Mouse (Mus musculus) myocyte (in vitro differentiated cells): ENCODE data around the gene Tmod3.

ENCODE experiments used
- CEBPB ChIP-seq: IDR thresholded peaks from 2 replicates; pipeline ENCODE4 v1.6.1; 2011; ENCODE audit warnings: mild to moderate bottlenecking, moderate library complexity; ENCODE audit not compliant: poor library complexity, insufficient read depth, severe bottlenecking
- E2F4 ChIP-seq: IDR thresholded peaks from one replicate; pipeline ENCODE4 v1.6.1; 2011; ENCODE audit warnings: mild to moderate bottlenecking, control low read depth, moderate library complexity; ENCODE audit not compliant: insufficient read depth
- MAX ChIP-seq: IDR thresholded peaks from one replicate; pipeline ENCODE4 v1.6.1; 2011; ENCODE audit warnings: low read depth, mild to moderate bottlenecking, control low read depth
- MYOD1 ChIP-seq, 3 experiments: IDR thresholded peaks; one replicate each; pipeline ENCODE4 v1.6.1; 2011; ENCODE audit warnings: control low read depth in 2 of 3, low read depth in 2 of 3, mild to moderate bottlenecking in 2 of 3, moderate library complexity in 1 of 3; ENCODE audit not compliant: insufficient read length in 2 of 3, control insufficient read depth in 1 of 3
- MYOG ChIP-seq, 3 experiments: IDR thresholded peaks; one replicate each; pipeline ENCODE4 v1.6.1; 2011; ENCODE audit warnings: control low read depth in 2 of 3, low read depth in 2 of 3, mild to moderate bottlenecking in 2 of 3; ENCODE audit not compliant: insufficient read length in 2 of 3, control insufficient read depth in 1 of 3, insufficient read depth in 1 of 3
- POLR2A ChIP-seq: IDR thresholded peaks from one replicate; pipeline ENCODE4 v1.6.1; 2011; ENCODE audit warnings: low read depth, mild to moderate bottlenecking, control low read depth, moderate library complexity; ENCODE audit not compliant: insufficient read length
- POLR2AphosphoS2 ChIP-seq: IDR thresholded peaks from one replicate; pipeline ENCODE4 v1.6.1; 2011; ENCODE audit warnings: low read depth, control low read depth; ENCODE audit not compliant: insufficient read length
- REST ChIP-seq: IDR thresholded peaks from one replicate; pipeline ENCODE4 v1.6.1; 2011; ENCODE audit warnings: mild to moderate bottlenecking, control low read depth, moderate library complexity; ENCODE audit not compliant: insufficient read depth, insufficient read length
- SRF ChIP-seq: IDR thresholded peaks from one replicate; pipeline ENCODE4 v1.6.1; 2011; ENCODE audit warnings: low read depth; ENCODE audit not compliant: control insufficient read depth, insufficient read length
- TCF12 ChIP-seq: IDR thresholded peaks from one replicate; pipeline ENCODE4 v1.6.1; 2011; ENCODE audit warnings: mild to moderate bottlenecking, control low read depth; ENCODE audit not compliant: poor library complexity, insufficient read depth, severe bottlenecking
- TCF3 ChIP-seq: IDR thresholded peaks from one replicate; pipeline ENCODE4 v1.6.1; 2011; ENCODE audit warnings: low read depth, control low read depth; ENCODE audit not compliant: insufficient read length
- USF1 ChIP-seq: IDR thresholded peaks from one replicate; pipeline ENCODE4 v1.6.1; 2011; ENCODE audit warnings: low read depth, mild to moderate bottlenecking, control low read depth, moderate library complexity

DNA sequence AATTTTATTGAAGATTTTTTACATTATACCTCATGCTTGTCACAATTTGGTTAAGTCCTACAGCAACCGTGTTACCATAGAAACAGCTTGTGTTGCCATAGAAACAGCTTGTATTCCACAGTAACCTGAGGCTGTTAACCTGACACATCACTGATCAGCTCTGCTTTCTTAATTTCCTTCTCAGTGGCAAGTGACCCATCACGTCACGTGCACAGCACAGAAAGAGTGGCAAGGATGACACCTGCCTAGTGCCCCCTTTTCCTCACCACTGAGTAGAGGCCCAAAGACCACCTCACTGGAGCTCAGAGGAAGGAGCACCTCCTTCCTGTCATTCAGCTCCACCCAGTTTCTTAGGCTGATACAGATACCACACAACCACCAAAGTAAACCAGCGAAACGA, 34.0 kb upstream of the Tmod3 start:
- TF ChIP-seq CEBPB: no peak
- no peak for TF ChIP-seq POLR2AphosphoS2
- TF ChIP-seq POLR2A: no peak
- no peak for TF ChIP-seq MYOG (IDR thresholded peaks at IDR 0.05; ENCODE audit: control insufficient read depth in 1 of 3, insufficient read depth in 1 of 3, insufficient read length in 2 of 3, low read depth in 2 of 3)
- TF ChIP-seq USF1: no peak
- no peak for TF ChIP-seq TCF12
- no peak for TF ChIP-seq MAX
- no peak for TF ChIP-seq E2F4
- no peak for TF ChIP-seq TCF3
- no peak for TF ChIP-seq MYOD1 (IDR thresholded peaks at IDR 0.05; ENCODE audit: control insufficient read depth in 1 of 3, insufficient read length in 2 of 3, low read depth in 2 of 3)
- no peak for TF ChIP-seq REST
- no peak for TF ChIP-seq SRF
